Mouse (Mus musculus) C2C12 (cell line): Measurements from ENCODE around the gene Bbx.

Experiments
- CTCF ChIP-seq: IDR thresholded peaks from one replicate; pipeline ENCODE4 v1.5.1; 2011; ENCODE audit not compliant: control insufficient read depth, insufficient read depth, insufficient read length
- FOSL1 ChIP-seq: IDR thresholded peaks from one replicate; pipeline ENCODE4 v1.8.0; 2011; ENCODE audit warnings: mild to moderate bottlenecking, low read length; ENCODE audit not compliant: poor library complexity, insufficient read depth, severe bottlenecking
- MYOD1 ChIP-seq: IDR thresholded peaks from one replicate; pipeline ENCODE4 v1.6.1; 2011; ENCODE audit warnings: low read depth; ENCODE audit not compliant: control insufficient read depth, insufficient read length
- USF1 ChIP-seq: IDR thresholded peaks from one replicate; pipeline ENCODE4 v1.6.1; 2011; ENCODE audit warnings: low read depth, mild to moderate bottlenecking, control low read depth, moderate library complexity

GRCm38 (mm10) chr16:50262647-50263046 is 169.5 kb downstream of the Bbx start:
- TF ChIP-seq CTCF: no peak
- TF ChIP-seq USF1: no peak
- no peak for TF ChIP-seq FOSL1
- TF ChIP-seq MYOD1: no peak
